In genomic region chr6:30545689-30546088, GRCm38 (mm10) we compare ENCODE assay signal across 14 mouse cellular contexts. TPM values are rescaled to one million over a fixed set of nuclear protein-coding genes. Genes with fewer than 3 reads are reported as not detected.
DNase-seq lines count a peak whose midpoint lies in the region; ATAC-seq and TF ChIP-seq lines count a peak whose summit lies in the region.
"Had no signal": no experiment of that assay in that cellular context is flagged by ENCODE, and none has a peak within 500 bp of the region (broad histone marks: within the 10 kb centered on the region; RNA-seq: fewer than 3 reads in every experiment).

No protein-coding gene starts in this region.

- no peaks in the 10 kb centered on the region for H3K79me2 ChIP-seq in heart, adult 2 months (replicated peaks; ENCODE audit: control insufficient read depth, insufficient read depth, low read length)

- no peak overlapping the region for H3K4me3 ChIP-seq in heart, embryonic 12.5 days
- H3K4me3 ChIP-seq in heart, adult 2 months: no peak overlapping the region
- H3K4me3 ChIP-seq in limb, embryonic 10.5 days: peak overlapping the region; percentile 47
- H3K4me3 ChIP-seq in stomach, embryonic 15.5 days (replicated peaks): no peak overlapping the region

- no peak overlapping the region for H3K9ac ChIP-seq in heart, embryonic 12.5 days
- H3K9ac ChIP-seq in heart, adult 2 months (ENCODE audit: low read depth, low read length): no peak overlapping the region
- H3K9ac ChIP-seq in stomach, embryonic 15.5 days: no peak overlapping the region

- TF ChIP-seq EP300 in heart, adult 2 months (IDR thresholded peaks at IDR 0.05; ENCODE audit: insufficient read depth, low read depth, low read length): no peak

- H3K4me1 ChIP-seq in heart, embryonic 12.5 days (replicated peaks): peaks cover 66% of the 10 kb centered on the region
- peaks cover 1% of the 10 kb centered on the region for H3K4me1 ChIP-seq in heart, adult 2 months (ENCODE audit: control insufficient read depth, insufficient read depth, low read length)
- H3K4me1 ChIP-seq in limb, embryonic 10.5 days: peaks cover 99% of the 10 kb centered on the region
- H3K4me1 ChIP-seq in stomach, embryonic 15.5 days: peaks cover 20% of the 10 kb centered on the region

- intact Hi-C loops in heart, adult 2 months (cut with DNase I): no loop called here

- no peak; the same call in 1 of the 2 replicates for ATAC-seq in heart, embryonic 12.5 days (ENCODE audit: insufficient number of reproducible peaks, low FRiP score)
- ATAC-seq in stomach, embryonic 15.5 days (ENCODE audit: insufficient read depth, low FRiP score, low read depth): no peak
- no peak for ATAC-seq in erythroid progenitor cell, adult 5-6 weeks (replicated peaks; ENCODE audit: low FRiP score, poor library complexity, severe bottlenecking)
- ATAC-seq: CD4-positive, CD25-positive, alpha-beta regulatory T cell, adult 4 months had no signal

- peak overlapping the region; percentile 29; the same call in 1 of the 2 replicates for H3K4me2 ChIP-seq in heart, embryonic 12.5 days
- H3K4me2 ChIP-seq in stomach, embryonic 15.5 days: 0 out of 2 replicates have a peak overlapping the region, but pooled peaks have one; percentile 5

- 43% methylated on average over 7 of the region's 7 CpGs for WGBS in heart, embryonic 12.5 days
- WGBS in heart, adult 2 months: 68% methylated on average over 7 of the region's 7 CpGs
- 59% methylated on average over 7 of the region's 7 CpGs for WGBS in limb, embryonic 10.5 days
- WGBS in stomach, embryonic 15.5 days: 72% methylated on average over 7 of the region's 7 CpGs

- no peak for DNase-seq in heart, adult 2 months
- peak; percentile 62 for DNase-seq in right cerebral cortex, adult 18-20 months
- DNase-seq in right cerebral cortex, postnatal 4 days: no peak
- no peak for DNase-seq in limb, embryonic 10.5 days (ENCODE audit: low spot score)
- no peak for DNase-seq in gastrocnemius, adult 8-10 months (ENCODE audit: low spot score in 2 of 2)
- DNase-seq: cerebellum, adult 9-11 months; liver; retina, postnatal 1 day had no signal

- no peak for TF ChIP-seq POLR2A in heart, adult 2 months (IDR thresholded peaks at IDR 0.05; ENCODE audit: insufficient read depth, low read depth, low read length)

- H3K36me3 ChIP-seq in heart, embryonic 12.5 days: no peaks in the 10 kb centered on the region
- no peaks in the 10 kb centered on the region for H3K36me3 ChIP-seq in heart, adult 2 months (ENCODE audit: control insufficient read depth, insufficient read depth, low read length)
- peaks cover 5% of the 10 kb centered on the region for H3K36me3 ChIP-seq in limb, embryonic 10.5 days
- H3K36me3 ChIP-seq in stomach, embryonic 15.5 days: no peaks in the 10 kb centered on the region

- no peaks in the 10 kb centered on the region for H3K27me3 ChIP-seq in heart, embryonic 12.5 days (replicated peaks)
- H3K27me3 ChIP-seq in heart, adult 2 months (ENCODE audit: control insufficient read depth, insufficient read depth, low read length): no peaks in the 10 kb centered on the region
- H3K27me3 ChIP-seq in limb, embryonic 10.5 days (ENCODE audit: low read depth, poor library complexity, severe bottlenecking): no peaks in the 10 kb centered on the region
- H3K27me3 ChIP-seq in stomach, embryonic 15.5 days (replicated peaks): no peaks in the 10 kb centered on the region

- no peak for TF ChIP-seq CTCF in heart, adult 2 months (IDR thresholded peaks at IDR 0.05)

- no peaks in the 10 kb centered on the region for H3K9me3 ChIP-seq in heart, embryonic 12.5 days (replicated peaks)
- no peaks in the 10 kb centered on the region for H3K9me3 ChIP-seq in limb, embryonic 10.5 days (replicated peaks)
- no peaks in the 10 kb centered on the region for H3K9me3 ChIP-seq in stomach, embryonic 15.5 days

- H3K27ac ChIP-seq in heart, embryonic 12.5 days (ENCODE audit: poor library complexity, severe bottlenecking): peak overlapping the region; percentile 91
- no peak overlapping the region; the same call in 1 of the 2 replicates for H3K27ac ChIP-seq in heart, adult 2 months
- peak overlapping the region; percentile 96 for H3K27ac ChIP-seq in limb, embryonic 10.5 days
- H3K27ac ChIP-seq in stomach, embryonic 15.5 days: peak overlapping the region; percentile 31; the same call in 1 of the 2 replicates

RNA-seq across cellular contexts. Expression of gene Cpa2, which starts 4.3 kb away (rescaled TPM):
- 5.3 and 6.3 TPM in 2 replicates for polyA plus RNA-seq in heart, embryonic 12.5 days (2016; fragmentation: Nextera tagmentation; extraction: Ambion mirVana)
- not detected for total RNA-seq in heart, adult 2 months (2021)
- 0.12 TPM in 1 of 2 replicates, not detected in the other for polyA plus RNA-seq in heart, adult 2 months (2012; rRNA removed)
- polyA plus RNA-seq in limb, embryonic 10.5 days (2016; fragmentation: Nextera tagmentation; extraction: Ambion mirVana): 109 and 110 TPM in 2 replicates
- polyA plus RNA-seq in stomach, embryonic 15.5 days (2015; fragmentation: Nextera tagmentation; extraction: Ambion mirVana): 765 and 1,219 TPM in 2 replicates
- under 1 TPM in 1 of 4 experiments, not detected in 3; 0.21 TPM for total RNA-seq in gastrocnemius, adult 8-10 months (2022)
- not detected in 2 replicates for total RNA-seq in erythroid progenitor cell, adult 5-6 weeks (2015; ENCODE audit: low replicate concordance)
- not detected in 2 replicates for total RNA-seq in erythroid progenitor cell, adult 5-6 weeks (2017; ENCODE audit: low replicate concordance)
- total RNA-seq: gastrocnemius, adult 18-20 months; megakaryocyte-erythroid progenitor cell, adult 5-6 weeks had no signal

RNA-seq across cellular contexts. Expression of gene Cpa4, which starts 22.5 kb away (rescaled TPM):
- 2.9 and 3.1 TPM in 2 replicates for polyA plus RNA-seq in heart, embryonic 12.5 days (2016; fragmentation: Nextera tagmentation; extraction: Ambion mirVana)
- total RNA-seq in heart, adult 2 months (2021): not detected
- polyA plus RNA-seq in heart, adult 2 months (2012; rRNA removed): not detected in 2 replicates
- polyA plus RNA-seq in limb, embryonic 10.5 days (2016; fragmentation: Nextera tagmentation; extraction: Ambion mirVana): 1.1 and 1.4 TPM in 2 replicates
- polyA plus RNA-seq in stomach, embryonic 15.5 days (2015; fragmentation: Nextera tagmentation; extraction: Ambion mirVana): 0.83 TPM in 2 replicates
- not detected for total RNA-seq in gastrocnemius, adult 8-10 months (2022)
- total RNA-seq in erythroid progenitor cell, adult 5-6 weeks (2015; ENCODE audit: low replicate concordance): not detected in 2 replicates
- total RNA-seq in erythroid progenitor cell, adult 5-6 weeks (2017; ENCODE audit: low replicate concordance): not detected in 2 replicates
- total RNA-seq: gastrocnemius, adult 18-20 months; megakaryocyte-erythroid progenitor cell, adult 5-6 weeks had no signal
- polyA plus RNA-seq: CD4-positive, CD25-positive, alpha-beta regulatory T cell, adult 4 months had no signal

RNA-seq across cellular contexts. Expression of gene Ssmem1, which starts 36.0 kb away (rescaled TPM):
- polyA plus RNA-seq in heart, embryonic 12.5 days (2016; fragmentation: Nextera tagmentation; extraction: Ambion mirVana): 0.17 and 0.26 TPM in 2 replicates
- total RNA-seq in heart, adult 2 months (2021): not detected
- 0.16 TPM in 1 of 2 replicates, not detected in the other for polyA plus RNA-seq in heart, adult 2 months (2012; rRNA removed)
- polyA plus RNA-seq in limb, embryonic 10.5 days (2016; fragmentation: Nextera tagmentation; extraction: Ambion mirVana): 0.38 and 0.59 TPM in 2 replicates
- polyA plus RNA-seq in stomach, embryonic 15.5 days (2015; fragmentation: Nextera tagmentation; extraction: Ambion mirVana): 0.09 TPM in 1 of 2 replicates, not detected in the other
- under 1 TPM in 1 of 4 experiments, not detected in 3; 0.36 TPM for total RNA-seq in gastrocnemius, adult 8-10 months (2022)
- not detected in 2 replicates for total RNA-seq in erythroid progenitor cell, adult 5-6 weeks (2015; ENCODE audit: low replicate concordance)
- total RNA-seq in erythroid progenitor cell, adult 5-6 weeks (2017; ENCODE audit: low replicate concordance): not detected in 2 replicates
- total RNA-seq: gastrocnemius, adult 18-20 months; megakaryocyte-erythroid progenitor cell, adult 5-6 weeks had no signal
- polyA plus RNA-seq: CD4-positive, CD25-positive, alpha-beta regulatory T cell, adult 4 months had no signal

RNA-seq across cellular contexts. Expression of gene Tmem209, which starts 36.1 kb away (rescaled TPM):
- 27.5 and 31.1 TPM in 2 replicates for polyA plus RNA-seq in heart, embryonic 12.5 days (2016; fragmentation: Nextera tagmentation; extraction: Ambion mirVana)
- 1 to 10 TPM; 6.3 to 7.5 TPM for total RNA-seq in heart, adult 2 months (2021)
- polyA plus RNA-seq in heart, adult 2 months (2012; rRNA removed): 15.9 and 32.9 TPM in 2 replicates
- 45.7 and 51.6 TPM in 2 replicates for polyA plus RNA-seq in limb, embryonic 10.5 days (2016; fragmentation: Nextera tagmentation; extraction: Ambion mirVana)
- 28.5 and 33.7 TPM in 2 replicates for polyA plus RNA-seq in stomach, embryonic 15.5 days (2015; fragmentation: Nextera tagmentation; extraction: Ambion mirVana)
- 10 to 100 TPM in 3 of 4 experiments, 1 to 10 TPM in 1; 9.2 to 12.5 (median 10.6) TPM for total RNA-seq in gastrocnemius, adult 8-10 months (2022)
- 54.5 and 55.5 TPM in 2 replicates for total RNA-seq in erythroid progenitor cell, adult 5-6 weeks (2015; ENCODE audit: low replicate concordance)
- 47.7 and 61.2 TPM in 2 replicates for total RNA-seq in erythroid progenitor cell, adult 5-6 weeks (2017; ENCODE audit: low replicate concordance)

Comparison
In these comparisons a context has a peak if more than half of its experiments do, and no peak if none do; other contexts are left out.
1. RNA of gene Cpa2, which starts 4.3 kb away (polyA plus RNA-seq): 765 to 1,219 TPM in stomach, embryonic 15.5 days and 109 to 110 TPM in limb, embryonic 10.5 days; 5.3 to 6.3 TPM in heart, embryonic 12.5 days and 0.12 TPM in heart, adult 2 months; every median in the first group is over 10 times any median in the second.